Mouse (Mus musculus): ENCODE data around the gene Sh3bgrl2. TPM values are rescaled to one million over a fixed set of nuclear protein-coding genes. Genes with fewer than 3 reads are reported as not detected.
A peak's percentile ranks its signal among the peaks of the same experiment; 100 is the strongest.

The Sh3bgrl2 gene
- polyA plus RNA-seq, 1 experiment from 2014 or later, result 11.0 TPM

DNA sequence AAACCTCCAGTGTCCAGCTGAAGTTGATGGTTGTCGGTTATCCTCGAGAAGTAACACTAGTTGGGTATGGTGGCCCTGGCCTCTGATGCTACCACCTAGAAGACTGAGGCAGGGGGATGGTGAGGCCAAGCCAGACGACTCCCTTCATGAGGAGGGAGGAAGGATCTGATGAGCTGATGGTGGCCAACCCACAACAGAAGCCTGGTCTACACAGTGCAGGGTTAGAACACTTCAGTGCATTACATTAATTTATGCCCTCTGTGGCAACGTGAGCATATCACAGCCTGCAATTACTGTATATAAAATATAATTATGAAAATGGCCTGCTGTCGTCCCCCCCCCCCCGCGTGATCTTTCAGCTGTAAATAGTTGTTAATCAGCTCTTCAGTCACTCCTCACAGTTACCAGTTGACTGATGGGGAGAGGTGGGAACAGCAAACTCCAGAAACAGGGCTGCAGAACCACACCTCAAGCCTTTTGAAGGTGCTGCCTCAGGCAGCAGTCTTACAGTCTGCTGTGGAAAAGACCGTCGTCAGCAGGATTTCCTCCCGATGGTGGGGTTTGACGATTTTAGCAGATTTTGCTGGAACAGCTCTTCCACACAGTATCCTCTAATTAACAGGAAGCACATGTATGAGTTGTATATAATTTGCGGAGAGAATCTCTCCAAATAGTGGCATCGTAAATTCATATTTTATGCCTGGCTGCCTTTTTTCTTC is 17.0 kb downstream of the Sh3bgrl2 start:
- WGBS, result 89% methylated on average over 13 of the region's 13 CpGs
- Histone ChIP-seq H3K27me3 (ENCODE audit: low read depth, poor library complexity, severe bottlenecking) (no peaks in the 10 kb centered on the region), H3K4me3 (no peak overlapping the region), H3K9me3 (replicated peaks) (no peaks in the 10 kb centered on the region), H3K36me3 (no peaks in the 10 kb centered on the region), H3K27ac (replicated peaks) (no peak overlapping the region), H3K4me1 (peaks cover 13% of the 10 kb centered on the region)
- no peak for DNase-seq (ENCODE audit: low spot score)

DNA sequence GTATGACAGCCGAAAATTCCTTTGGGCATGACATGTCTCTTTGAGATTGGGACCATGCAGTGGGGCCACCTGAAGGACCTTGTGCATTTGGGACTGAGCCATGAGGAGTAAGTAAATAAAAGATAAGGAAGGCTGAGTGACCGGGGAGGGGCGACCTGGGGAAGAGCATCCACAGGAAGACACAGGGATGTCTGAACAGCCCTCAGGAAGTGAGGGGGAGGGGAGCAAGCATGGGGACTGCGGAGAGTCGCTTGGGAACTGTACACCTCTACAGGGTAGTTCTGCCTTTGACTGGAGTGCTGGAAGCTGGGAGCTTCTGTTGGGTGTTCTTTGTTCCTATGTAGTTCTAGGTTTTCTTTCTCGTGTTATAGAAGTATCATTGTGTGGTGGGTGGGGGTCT is 18.0 kb downstream of the Sh3bgrl2 start:
- no peaks in the 10 kb centered on the region for H3K27me3 ChIP-seq (ENCODE audit: low read depth, poor library complexity, severe bottlenecking)
- WGBS, result 85% methylated on average over 6 of the region's 6 CpGs
- H3K9me3 ChIP-seq (replicated peaks), result no peaks in the 10 kb centered on the region
- no peak for DNase-seq (ENCODE audit: low spot score)
- peaks cover 17% of the 10 kb centered on the region for H3K4me1 ChIP-seq
- H3K36me3 ChIP-seq, result no peaks in the 10 kb centered on the region
- H3K27ac ChIP-seq (replicated peaks), result no peak overlapping the region
- H3K4me3 ChIP-seq, result no peak overlapping the region

DNA sequence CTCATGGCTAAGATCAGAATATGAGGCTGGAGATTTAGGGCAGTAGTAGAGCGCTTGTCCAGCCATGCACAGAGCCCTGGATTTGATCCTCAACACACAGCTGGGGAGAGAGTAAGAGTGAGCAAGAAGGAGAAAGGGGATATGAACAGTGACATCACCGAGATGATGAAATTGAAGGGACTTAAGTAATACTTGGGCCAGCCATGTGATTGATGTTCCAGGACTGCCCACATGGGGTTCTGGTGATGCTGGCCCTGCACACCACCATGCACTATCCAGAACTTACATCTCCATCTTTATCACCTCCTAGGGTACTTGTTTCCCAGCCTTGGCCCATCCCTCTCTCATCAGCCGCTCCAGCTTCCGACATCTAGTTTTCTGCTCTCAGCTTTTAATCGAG is 20.0 kb downstream of the Sh3bgrl2 start:
- H3K27ac ChIP-seq (replicated peaks), result 0 out of 2 replicates have a peak overlapping the region, but pooled peaks have one; percentile 13
- H3K27me3 ChIP-seq (ENCODE audit: low read depth, poor library complexity, severe bottlenecking), result no peaks in the 10 kb centered on the region
- no peak for DNase-seq (ENCODE audit: low spot score)
- 94% methylated on average over 5 of the region's 5 CpGs for whole genome bisulfite sequencing
- peaks cover 26% of the 10 kb centered on the region for H3K4me1 ChIP-seq
- no peak overlapping the region for H3K4me3 ChIP-seq
- H3K9me3 ChIP-seq (replicated peaks), result no peaks in the 10 kb centered on the region
- H3K36me3 ChIP-seq, result no peaks in the 10 kb centered on the region

DNA sequence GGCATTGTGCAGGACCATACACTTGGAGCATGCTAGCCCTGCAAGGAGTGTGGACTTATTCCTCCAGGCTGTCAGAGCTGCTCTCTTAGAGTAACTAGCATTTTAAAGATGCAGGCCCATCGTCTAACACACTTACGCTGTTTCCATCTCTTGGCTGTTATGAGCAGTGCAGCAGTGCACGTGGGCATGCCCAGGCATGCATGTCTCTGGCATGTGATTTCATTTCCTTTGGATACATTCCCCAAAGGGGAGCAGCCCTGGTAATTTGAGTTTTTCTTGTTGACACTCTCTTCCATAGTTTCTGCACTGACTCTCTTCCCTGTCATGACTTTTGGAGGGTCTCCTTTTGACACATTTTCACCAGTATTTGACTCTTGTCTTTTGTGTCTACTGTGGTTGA is 20.8 kb downstream of the Sh3bgrl2 start:
- no peak for DNase-seq (ENCODE audit: low spot score)
- WGBS, result 85% methylated on average over 3 of the region's 3 CpGs
- no peaks in the 10 kb centered on the region for H3K36me3 ChIP-seq

DNA sequence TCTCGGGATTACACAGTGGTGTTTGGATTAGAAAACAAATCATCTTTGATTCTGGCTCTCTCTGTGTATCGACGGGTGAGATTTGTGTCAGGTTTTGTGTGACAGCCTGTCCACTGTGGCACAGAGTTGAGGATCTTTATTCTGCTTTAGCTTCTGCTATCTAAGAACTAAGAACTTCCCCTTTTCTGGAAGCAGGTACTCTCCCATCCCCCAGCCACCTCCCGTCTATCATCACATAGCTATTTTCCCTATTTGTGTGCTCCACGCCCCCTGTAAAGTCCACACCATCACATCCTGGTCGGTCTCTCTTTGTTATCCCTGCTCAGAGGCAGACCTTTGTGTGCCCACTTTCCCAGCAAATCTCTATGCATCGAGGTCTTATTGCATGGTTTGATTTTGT is 21.8 kb downstream of the Sh3bgrl2 start:
- Histone ChIP-seq H3K27ac (replicated peaks) (no peak overlapping the region), H3K4me1 (peaks cover 22% of the 10 kb centered on the region), H3K9me3 (replicated peaks) (no peaks in the 10 kb centered on the region), H3K27me3 (ENCODE audit: low read depth, poor library complexity, severe bottlenecking) (no peaks in the 10 kb centered on the region), H3K4me3 (no peak overlapping the region), H3K36me3 (no peaks in the 10 kb centered on the region)
- DNase-seq (ENCODE audit: low spot score), result no peak
- 83% methylated on average over 7 of the region's 7 CpGs for WGBS

More for the DNA sequence above, 20.8 kb downstream of the Sh3bgrl2 start:
- H3K27me3 ChIP-seq (ENCODE audit: low read depth, poor library complexity, severe bottlenecking), result no peaks in the 10 kb centered on the region
- no peaks in the 10 kb centered on the region for H3K9me3 ChIP-seq (replicated peaks)
- 0 out of 2 replicates have a peak overlapping the region, but pooled peaks have one; percentile 13 for H3K27ac ChIP-seq (replicated peaks)
- peaks cover 29% of the 10 kb centered on the region for H3K4me1 ChIP-seq
- no peak overlapping the region for H3K4me3 ChIP-seq

DNA sequence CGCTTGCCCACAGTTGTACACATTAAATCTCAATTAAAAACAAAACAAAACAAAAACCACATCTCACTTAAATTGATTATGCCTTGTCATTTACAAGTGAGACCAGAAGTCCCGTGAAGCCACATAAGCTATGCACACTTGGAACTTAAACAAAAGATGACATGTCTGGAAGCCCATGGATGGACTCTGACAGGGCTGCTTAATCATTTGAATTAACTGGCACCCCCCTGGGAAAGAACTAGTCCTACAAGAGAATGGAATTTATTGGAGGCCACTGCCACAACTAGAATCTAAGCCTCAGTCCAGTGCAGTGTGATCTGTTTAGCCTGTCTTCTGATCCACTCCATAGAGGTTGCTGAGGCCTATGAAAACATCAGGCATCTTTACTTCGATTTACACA is 23.2 kb downstream of the Sh3bgrl2 start:
- Histone ChIP-seq H3K36me3 (no peaks in the 10 kb centered on the region), H3K27ac (replicated peaks) (peak overlapping the region; percentile 25; the same call in 1 of the 2 replicates), H3K27me3 (ENCODE audit: low read depth, poor library complexity, severe bottlenecking) (no peaks in the 10 kb centered on the region), H3K4me1 (peaks cover 22% of the 10 kb centered on the region), H3K9me3 (replicated peaks) (no peaks in the 10 kb centered on the region), H3K4me3 (no peak overlapping the region)
- no peak for DNase-seq (ENCODE audit: low spot score)
- 72% methylated on average over 3 of the region's 3 CpGs for WGBS

DNA sequence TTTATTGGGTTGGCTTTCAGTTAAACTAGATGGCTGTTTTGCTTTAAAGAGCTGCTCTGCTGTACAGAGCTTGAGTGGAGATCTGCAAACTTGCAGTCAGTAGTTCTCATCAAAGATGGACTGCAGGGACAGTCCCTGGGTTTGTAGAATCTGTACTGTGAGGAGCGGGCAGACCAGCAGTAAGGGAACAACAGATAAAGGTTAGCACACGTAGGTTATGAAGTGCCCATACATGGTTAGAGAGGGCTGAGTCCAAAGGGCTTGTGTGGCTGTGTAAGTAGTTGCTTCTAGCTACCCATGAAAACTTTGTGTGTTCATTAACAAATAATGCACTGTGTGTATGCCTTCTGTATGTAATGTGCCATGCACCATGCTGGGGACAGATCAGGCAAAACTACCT is 24.2 kb downstream of the Sh3bgrl2 start:
- no peaks in the 10 kb centered on the region for H3K9me3 ChIP-seq (replicated peaks)
- DNase-seq (ENCODE audit: low spot score), result no peak
- no peak overlapping the region for H3K4me3 ChIP-seq
- H3K27me3 ChIP-seq (ENCODE audit: low read depth, poor library complexity, severe bottlenecking), result no peaks in the 10 kb centered on the region
- 85% methylated on average over 2 of the region's 2 CpGs for WGBS
- no peak overlapping the region for H3K27ac ChIP-seq (replicated peaks)
- H3K36me3 ChIP-seq, result no peaks in the 10 kb centered on the region
- peaks cover 27% of the 10 kb centered on the region for H3K4me1 ChIP-seq

DNA sequence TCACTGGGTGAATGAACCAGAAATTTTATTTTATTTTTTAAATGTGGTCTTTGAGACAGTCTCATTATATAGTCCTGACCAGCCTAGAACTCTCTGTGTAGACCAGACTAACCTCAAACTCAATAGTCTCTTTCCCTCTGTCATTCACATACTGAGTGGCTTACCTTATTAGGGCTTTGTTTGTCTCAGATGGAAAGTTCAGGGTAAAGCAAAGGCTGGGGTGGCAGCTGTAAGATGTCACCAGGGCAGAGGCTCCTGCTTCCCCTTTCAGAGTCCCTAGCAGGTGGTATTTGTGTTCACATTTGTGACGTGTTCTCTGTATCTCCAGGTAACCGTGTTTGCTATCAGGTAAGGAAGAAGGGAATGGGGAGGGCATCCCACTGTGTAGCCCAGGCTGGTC is 24.7 kb downstream of the Sh3bgrl2 start:
- H3K27me3 ChIP-seq (ENCODE audit: low read depth, poor library complexity, severe bottlenecking), result no peaks in the 10 kb centered on the region
- peaks cover 27% of the 10 kb centered on the region for H3K4me1 ChIP-seq
- no peaks in the 10 kb centered on the region for H3K36me3 ChIP-seq
- DNase-seq (ENCODE audit: low spot score), result no peak
- H3K4me3 ChIP-seq, result no peak overlapping the region
- WGBS, result 72% methylated on average over 2 of the region's 2 CpGs
- H3K9me3 ChIP-seq (replicated peaks), result no peaks in the 10 kb centered on the region
- H3K27ac ChIP-seq (replicated peaks), result no peak overlapping the region

DNA sequence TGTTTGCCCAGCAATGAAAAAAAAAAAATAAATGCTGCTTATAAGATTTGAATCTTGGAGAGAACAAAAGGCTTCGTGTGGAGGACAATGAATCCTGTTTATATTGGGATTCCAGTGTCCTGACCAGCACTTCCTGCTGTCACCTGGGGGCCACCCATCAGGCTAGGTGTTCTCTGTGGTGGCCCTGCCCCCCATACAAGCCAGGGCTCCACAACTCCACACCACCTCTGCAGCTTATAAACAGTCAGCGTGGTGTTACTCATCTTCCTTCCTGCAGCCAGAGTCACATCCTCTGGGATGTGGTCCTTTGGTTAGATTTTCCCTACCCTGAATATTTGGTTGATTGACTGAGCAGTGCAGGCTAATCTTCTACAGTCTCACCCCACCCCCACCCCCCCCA is 25.5 kb downstream of the Sh3bgrl2 start:
- Histone ChIP-seq H3K4me1 (peaks cover 27% of the 10 kb centered on the region), H3K36me3 (no peaks in the 10 kb centered on the region), H3K27ac (replicated peaks) (no peak overlapping the region), H3K27me3 (ENCODE audit: low read depth, poor library complexity, severe bottlenecking) (no peaks in the 10 kb centered on the region), H3K4me3 (no peak overlapping the region), H3K9me3 (replicated peaks) (no peaks in the 10 kb centered on the region)
- WGBS, result 65% methylated on average over 2 of the region's 2 CpGs
- DNase-seq (ENCODE audit: low spot score), result no peak

DNA sequence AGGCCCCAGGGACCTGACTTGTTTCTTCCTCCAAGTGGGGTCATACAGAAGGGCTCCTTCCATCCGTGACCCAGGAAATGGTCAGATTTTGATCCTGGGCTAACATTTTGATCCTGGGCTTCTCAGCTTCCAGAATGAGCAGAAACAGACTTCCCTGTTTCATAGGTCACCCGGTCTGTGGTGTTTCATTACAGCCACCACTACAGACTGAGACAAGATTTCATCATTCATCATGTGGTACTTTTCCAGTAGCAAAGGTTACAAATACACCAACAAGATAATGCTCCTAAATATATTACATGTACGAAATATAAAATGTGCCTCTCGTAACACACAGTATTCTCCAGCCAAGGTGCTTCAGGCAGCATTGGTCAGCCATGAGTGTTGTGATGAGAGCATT is 27.3 kb downstream of the Sh3bgrl2 start:
- DNase-seq (ENCODE audit: low spot score), result no peak
- WGBS, result 91% methylated on average over 4 of the region's 4 CpGs
- no peaks in the 10 kb centered on the region for H3K36me3 ChIP-seq

DNA sequence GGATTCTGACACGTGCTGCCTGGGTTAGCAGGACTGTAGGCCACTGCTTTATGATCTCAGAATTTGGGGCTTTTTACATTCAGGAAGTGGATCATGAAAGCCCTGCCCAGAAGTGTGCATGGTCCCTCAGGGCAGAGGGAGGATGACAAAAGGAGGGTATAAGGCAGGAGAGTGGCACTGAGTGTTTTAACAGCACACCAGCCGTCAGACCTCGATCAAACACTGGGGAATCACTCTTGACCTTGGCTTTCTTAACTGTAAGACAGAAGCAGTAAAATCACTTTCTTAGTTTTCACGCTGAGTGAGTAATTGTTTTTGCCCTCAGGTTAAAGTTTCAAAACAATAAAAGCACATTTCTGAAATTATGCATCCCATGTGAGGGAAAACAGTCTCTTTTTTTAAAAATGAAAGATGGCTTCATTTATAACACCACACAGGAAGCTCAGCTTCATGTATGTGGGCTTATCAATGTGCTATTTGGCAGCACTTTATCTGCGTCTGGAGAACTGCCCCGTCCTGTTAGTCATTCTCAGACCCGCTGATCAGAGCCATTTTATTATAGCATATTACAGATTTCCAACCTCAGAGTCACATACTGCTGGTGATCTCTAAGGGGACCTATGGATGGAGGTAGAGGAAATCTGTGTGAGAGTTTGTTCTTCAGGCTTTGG is 28.0 kb downstream of the Sh3bgrl2 start:
- H3K27me3 ChIP-seq (ENCODE audit: low read depth, poor library complexity, severe bottlenecking), result no peaks in the 10 kb centered on the region
- H3K27ac ChIP-seq (replicated peaks), result no peak overlapping the region
- no peaks in the 10 kb centered on the region for H3K36me3 ChIP-seq
- no peak overlapping the region for H3K4me3 ChIP-seq
- H3K4me1 ChIP-seq, result peaks cover 20% of the 10 kb centered on the region
- H3K9me3 ChIP-seq (replicated peaks), result no peaks in the 10 kb centered on the region
- 78% methylated on average over 7 of the region's 7 CpGs for WGBS
- no peak for DNase-seq (ENCODE audit: low spot score)

More for the DNA sequence above, 27.3 kb downstream of the Sh3bgrl2 start:
- H3K27ac ChIP-seq (replicated peaks), result no peak overlapping the region
- no peak overlapping the region for H3K4me3 ChIP-seq
- H3K9me3 ChIP-seq (replicated peaks), result no peaks in the 10 kb centered on the region
- H3K27me3 ChIP-seq (ENCODE audit: low read depth, poor library complexity, severe bottlenecking), result no peaks in the 10 kb centered on the region
- peaks cover 24% of the 10 kb centered on the region for H3K4me1 ChIP-seq

DNA sequence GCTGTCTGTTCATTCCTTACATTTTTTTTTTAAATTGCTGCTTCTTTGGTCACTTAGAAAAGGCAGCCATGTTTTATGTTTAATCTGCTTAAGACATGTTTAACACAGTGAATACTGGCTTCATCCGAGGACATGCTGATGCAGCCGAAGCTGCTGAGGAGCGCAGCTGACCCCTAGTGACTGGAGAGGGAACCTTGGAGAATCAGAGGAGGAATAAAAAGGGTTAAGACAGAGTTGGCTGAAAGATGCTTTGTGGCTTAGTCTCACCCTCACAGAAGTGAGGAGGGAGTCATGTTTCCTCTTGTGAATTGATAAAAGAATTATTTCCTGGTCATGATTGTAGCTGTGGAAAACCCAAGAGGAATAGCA is 28.5 kb downstream of the Sh3bgrl2 start:
- Histone ChIP-seq H3K4me1 (peaks cover 20% of the 10 kb centered on the region), H3K27ac (replicated peaks) (no peak overlapping the region), H3K36me3 (no peaks in the 10 kb centered on the region), H3K4me3 (no peak overlapping the region), H3K27me3 (ENCODE audit: low read depth, poor library complexity, severe bottlenecking) (no peaks in the 10 kb centered on the region), H3K9me3 (replicated peaks) (no peaks in the 10 kb centered on the region)
- peak; percentile 31 for DNase-seq (ENCODE audit: low spot score)
- 36% methylated on average over 3 of the region's 3 CpGs for WGBS

DNA sequence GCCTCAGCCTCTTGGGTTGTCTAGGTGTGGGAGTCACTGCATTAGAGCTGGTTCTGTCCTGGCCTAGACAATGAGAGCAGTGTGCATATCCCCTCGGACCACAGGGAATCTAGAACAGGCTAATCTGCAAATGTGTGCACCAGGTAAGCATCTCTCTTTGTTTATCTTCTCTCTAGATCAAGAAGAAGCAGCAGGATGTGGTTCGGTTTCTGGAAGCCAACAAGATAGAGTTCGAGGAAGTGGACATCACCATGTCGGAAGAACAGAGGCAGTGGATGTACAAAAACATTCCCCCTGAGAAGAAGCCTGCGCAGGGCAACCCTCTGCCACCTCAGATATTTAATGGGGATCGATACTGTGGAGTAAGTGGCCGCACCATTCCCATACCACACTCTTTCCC is 29.1 kb downstream of the Sh3bgrl2 start:
- H3K27ac ChIP-seq (replicated peaks), result no peak overlapping the region
- no peaks in the 10 kb centered on the region for H3K36me3 ChIP-seq
- no peaks in the 10 kb centered on the region for H3K9me3 ChIP-seq (replicated peaks)
- H3K27me3 ChIP-seq (ENCODE audit: low read depth, poor library complexity, severe bottlenecking), result no peaks in the 10 kb centered on the region
- WGBS, result 87% methylated on average over 7 of the region's 7 CpGs
- H3K4me3 ChIP-seq, result no peak overlapping the region
- H3K4me1 ChIP-seq, result peaks cover 21% of the 10 kb centered on the region
- no peak for DNase-seq (ENCODE audit: low spot score)

Measured in midbrain, embryonic 10.5 days (tissue).